ENCODE assay signal across 10 mouse cellular contexts in the genomic region with DNA sequence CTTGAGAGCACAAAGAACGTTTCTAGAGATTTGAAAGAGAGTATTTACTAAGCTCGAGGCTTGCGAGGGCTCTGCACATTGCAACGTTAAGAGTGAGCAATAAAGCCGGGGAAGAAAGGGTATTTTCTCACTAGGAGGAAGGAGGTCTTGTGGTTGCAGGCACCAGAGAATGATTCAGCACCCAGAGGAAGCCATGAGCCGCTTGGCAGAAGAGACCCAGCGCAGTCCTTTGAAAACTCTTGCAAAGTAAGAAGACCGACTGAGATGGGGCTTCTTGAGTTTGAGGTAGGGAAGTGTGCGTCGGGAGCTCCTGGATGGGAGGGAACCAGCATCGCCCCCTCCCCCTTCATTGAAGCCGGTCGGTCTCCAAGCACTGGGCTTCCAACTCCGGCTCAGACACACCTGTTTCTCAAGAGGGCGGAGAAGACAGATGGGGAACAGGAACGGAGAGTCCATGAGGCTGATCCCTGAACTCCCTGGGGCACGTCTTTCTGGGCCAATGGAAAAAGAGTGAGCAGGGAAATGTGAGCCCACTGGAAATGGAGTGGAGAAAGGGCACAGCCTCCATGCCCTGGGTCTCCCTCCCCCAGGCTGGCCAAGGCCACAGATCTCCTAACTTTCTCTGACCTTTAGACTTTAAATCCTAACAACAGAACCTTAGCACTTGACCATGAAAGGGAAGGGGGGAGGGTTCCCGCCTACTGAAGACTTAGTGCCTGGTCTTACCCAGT. TPM values are rescaled to one million over a fixed set of nuclear protein-coding genes. Genes with fewer than 3 reads are reported as not detected.
DNase-seq lines count a peak whose midpoint lies in the region; ATAC-seq and TF ChIP-seq lines count a peak whose summit lies in the region.
"Had no signal": no experiment of that assay in that cellular context is flagged by ENCODE, and none has a peak within 500 bp of the region (broad histone marks: within the 10 kb centered on the region; RNA-seq: fewer than 3 reads in every experiment).

No protein-coding gene starts in this region.

- no peak overlapping the region for H3K27ac ChIP-seq in intestine, embryonic 14.5 days (ENCODE audit: low read depth)
- peak overlapping the region; percentile 7; the same call in 1 of the 2 replicates for H3K27ac ChIP-seq in liver, postnatal 0 days (ENCODE audit: low read depth)
- H3K27ac ChIP-seq in midbrain, embryonic 16.5 days (ENCODE audit: low read length): no peak overlapping the region

- H3K27me3 ChIP-seq in E14TG2a.4 (ENCODE audit: insufficient read depth, low read length): peaks cover 19% of the 10 kb centered on the region
- H3K27me3 ChIP-seq in intestine, embryonic 14.5 days (replicated peaks; ENCODE audit: control insufficient read depth, insufficient read depth, low read length): peaks cover 8% of the 10 kb centered on the region; the same call in 1 of the 2 replicates
- H3K27me3 ChIP-seq in liver, postnatal 0 days (ENCODE audit: insufficient read depth, low read length): 0 out of 2 replicates have a peak, but pooled peaks cover 5% of the 10 kb centered on the region
- peaks cover 4% of the 10 kb centered on the region for H3K27me3 ChIP-seq in midbrain, embryonic 16.5 days (ENCODE audit: control insufficient read depth, insufficient read depth, low read depth, low read length)

- H3K4me1 ChIP-seq in E14TG2a.4 (replicated peaks; ENCODE audit: low read depth, low read length): peaks cover 56% of the 10 kb centered on the region
- H3K4me1 ChIP-seq in intestine, embryonic 14.5 days (replicated peaks; ENCODE audit: control insufficient read depth, insufficient read depth, low read length): peaks cover 16% of the 10 kb centered on the region
- H3K4me1 ChIP-seq in liver, postnatal 0 days (ENCODE audit: insufficient read depth): peaks cover 30% of the 10 kb centered on the region
- peaks cover 20% of the 10 kb centered on the region for H3K4me1 ChIP-seq in midbrain, embryonic 16.5 days (ENCODE audit: control insufficient read depth, insufficient read depth, low read length)

- no peaks in the 10 kb centered on the region for H3K9me3 ChIP-seq in E14TG2a.4 (ENCODE audit: low read length)
- no peaks in the 10 kb centered on the region for H3K9me3 ChIP-seq in intestine, embryonic 14.5 days (ENCODE audit: control insufficient read depth, low read length)
- H3K9me3 ChIP-seq in liver, postnatal 0 days (ENCODE audit: low read length): no peaks in the 10 kb centered on the region
- H3K9me3 ChIP-seq in midbrain, embryonic 16.5 days (replicated peaks; ENCODE audit: control insufficient read depth, low read length, poor library complexity, severe bottlenecking): no peaks in the 10 kb centered on the region

- H3K9ac ChIP-seq in intestine, embryonic 14.5 days (ENCODE audit: low read length): no peak overlapping the region
- H3K9ac ChIP-seq in liver, postnatal 0 days (replicated peaks): no peak overlapping the region
- no peak overlapping the region for H3K9ac ChIP-seq in midbrain, embryonic 16.5 days (ENCODE audit: low read depth, low read length)

- peak overlapping the region; percentile 59 for H3K4me3 ChIP-seq in E14TG2a.4 (replicated peaks; ENCODE audit: low read length)
- no peak overlapping the region for H3K4me3 ChIP-seq in intestine, embryonic 14.5 days (ENCODE audit: low read depth, low read length)
- peak overlapping the region; percentile 7 for H3K4me3 ChIP-seq in liver, postnatal 0 days (ENCODE audit: low read depth, low read length)
- no peak overlapping the region for H3K4me3 ChIP-seq in midbrain, embryonic 16.5 days (ENCODE audit: low read depth, low read length)

- no peak for TF ChIP-seq EP300 in liver, postnatal 0 days (IDR thresholded peaks at IDR 0.05; ENCODE audit: low read depth)

- DNase-seq in embryo, embryonic 10 days (ENCODE audit: low spot score): peak; percentile 60
- no peak for DNase-seq in embryo, embryonic 11 days
- DNase-seq in intestine, embryonic 14.5 days (ENCODE audit: low spot score): no peak
- DNase-seq in liver, postnatal 0 days: no peak
- DNase-seq in left cerebral cortex, postnatal 36 days (ENCODE audit: low spot score in 2 of 2): no peak
- no peak for DNase-seq in cerebellum, adult 18-20 months
- DNase-seq: cerebellum, adult 9-10 months; retina, postnatal 1 day had no signal

- peaks cover 8% of the 10 kb centered on the region for H3K36me3 ChIP-seq in E14TG2a.4 (ENCODE audit: insufficient read depth, low read length)
- no peaks in the 10 kb centered on the region for H3K36me3 ChIP-seq in intestine, embryonic 14.5 days (ENCODE audit: control insufficient read depth, insufficient read depth, low read length)
- H3K36me3 ChIP-seq in liver, postnatal 0 days (replicated peaks; ENCODE audit: insufficient read depth, low read length): no peaks in the 10 kb centered on the region
- H3K36me3 ChIP-seq in midbrain, embryonic 16.5 days (ENCODE audit: control insufficient read depth, insufficient read depth, low read length): no peaks in the 10 kb centered on the region

- ATAC-seq in intestine, embryonic 14.5 days (replicated peaks; ENCODE audit: low FRiP score, low TSS enrichment, low read depth): no peak
- ATAC-seq in liver, postnatal 0 days: no peak
- ATAC-seq in midbrain, embryonic 16.5 days: no peak

- WGBS in intestine, embryonic 14.5 days: 12% methylated on average over 18 of the region's 18 CpGs
- 8% methylated on average over 18 of the region's 18 CpGs for WGBS in liver, postnatal 0 days (ENCODE audit: insufficient replicate concordance)
- 17% methylated on average over 18 of the region's 18 CpGs for WGBS in midbrain, embryonic 16.5 days

- intact Hi-C loops in left cerebral cortex, postnatal 36 days (cut with DNase I): no loop called here

- TF ChIP-seq CTCF in E14TG2a.4 (conservative IDR thresholded peaks at IDR 0.05; ENCODE audit: low read length): no peak
- TF ChIP-seq CTCF in liver, postnatal 0 days (IDR thresholded peaks at IDR 0.05; ENCODE audit: low read depth): no peak

- H3K4me2 ChIP-seq in intestine, embryonic 14.5 days (ENCODE audit: low read length): peak overlapping the region; percentile 32
- peak overlapping the region; percentile 57 for H3K4me2 ChIP-seq in liver, postnatal 0 days (ENCODE audit: low read depth, low read length)
- H3K4me2 ChIP-seq in midbrain, embryonic 16.5 days (ENCODE audit: low read length): no peak overlapping the region

RNA-seq across cellular contexts. Expression of a gene that starts 2.6 kb away (rescaled TPM):
- polyA plus RNA-seq in intestine, embryonic 14.5 days (2014; fragmentation: Nextera tagmentation; extraction: Ambion mirVana): 57.6 and 65.6 TPM in 2 replicates
- 20.1 and 21.6 TPM in 2 replicates for polyA plus RNA-seq in liver, postnatal 0 days (2015; fragmentation: Nextera tagmentation; extraction: Ambion mirVana)
- total RNA-seq in left cerebral cortex, postnatal 36 days (2021): 10 to 100 TPM; 14.4 to 15.1 TPM
- 39.8 and 43.8 TPM in 2 replicates for polyA plus RNA-seq in midbrain, embryonic 16.5 days (2015; fragmentation: Nextera tagmentation; extraction: Ambion mirVana)

RNA-seq across cellular contexts. Expression of a gene that starts 4.5 kb away (rescaled TPM):
- polyA plus RNA-seq in intestine, embryonic 14.5 days (2014; fragmentation: Nextera tagmentation; extraction: Ambion mirVana): 12.9 and 13.6 TPM in 2 replicates
- polyA plus RNA-seq in liver, postnatal 0 days (2015; fragmentation: Nextera tagmentation; extraction: Ambion mirVana): 2.5 and 2.7 TPM in 2 replicates
- total RNA-seq in left cerebral cortex, postnatal 36 days (2021): 1 to 10 TPM; 1.6 to 1.9 TPM
- polyA plus RNA-seq in midbrain, embryonic 16.5 days (2015; fragmentation: Nextera tagmentation; extraction: Ambion mirVana): 1.5 and 1.7 TPM in 2 replicates

RNA-seq across cellular contexts. Expression of a gene that starts 18.6 kb away (rescaled TPM):
- polyA plus RNA-seq in intestine, embryonic 14.5 days (2014; fragmentation: Nextera tagmentation; extraction: Ambion mirVana): 142 and 164 TPM in 2 replicates
- 37.1 and 37.2 TPM in 2 replicates for polyA plus RNA-seq in liver, postnatal 0 days (2015; fragmentation: Nextera tagmentation; extraction: Ambion mirVana)
- 10 to 100 TPM; 31.8 to 37.3 TPM for total RNA-seq in left cerebral cortex, postnatal 36 days (2021)
- polyA plus RNA-seq in midbrain, embryonic 16.5 days (2015; fragmentation: Nextera tagmentation; extraction: Ambion mirVana): 98.1 and 106 TPM in 2 replicates

RNA-seq across cellular contexts. Expression of a gene that starts 39.3 kb away (rescaled TPM):
- 0.17 and 0.27 TPM in 2 replicates for polyA plus RNA-seq in intestine, embryonic 14.5 days (2014; fragmentation: Nextera tagmentation; extraction: Ambion mirVana)
- not detected in 2 replicates for polyA plus RNA-seq in liver, postnatal 0 days (2015; fragmentation: Nextera tagmentation; extraction: Ambion mirVana)
- total RNA-seq in left cerebral cortex, postnatal 36 days (2021): 10 to 100 TPM; 14.8 to 21.6 TPM
- 12.3 and 14.4 TPM in 2 replicates for polyA plus RNA-seq in midbrain, embryonic 16.5 days (2015; fragmentation: Nextera tagmentation; extraction: Ambion mirVana)

RNA-seq across cellular contexts. Expression of a gene that starts 45.7 kb away (rescaled TPM):
- polyA plus RNA-seq in intestine, embryonic 14.5 days (2014; fragmentation: Nextera tagmentation; extraction: Ambion mirVana): 29.4 and 31.2 TPM in 2 replicates
- polyA plus RNA-seq in liver, postnatal 0 days (2015; fragmentation: Nextera tagmentation; extraction: Ambion mirVana): 15.5 and 19.5 TPM in 2 replicates
- 10 to 100 TPM; 35.8 to 49.7 TPM for total RNA-seq in left cerebral cortex, postnatal 36 days (2021)
- polyA plus RNA-seq in midbrain, embryonic 16.5 days (2015; fragmentation: Nextera tagmentation; extraction: Ambion mirVana): 24.4 and 26.6 TPM in 2 replicates

Comparison
In these comparisons a context has a peak if more than half of its experiments do, and no peak if none do; other contexts are left out.
1. H3K4me3 ChIP-seq: peak in E14TG2a.4 (single experiment) and liver, postnatal 0 days (single experiment); none in intestine, embryonic 14.5 days (single experiment) and midbrain, embryonic 16.5 days (single experiment).